Comparison of ENCODE assay signal across 23 mouse cellular contexts in genomic region chr14:75964433-75964832, GRCm38 (mm10). TPM values are rescaled to one million over a fixed set of nuclear protein-coding genes. Genes with fewer than 3 reads are reported as not detected.
DNase-seq lines count a peak whose midpoint lies in the region; ATAC-seq and TF ChIP-seq lines count a peak whose summit lies in the region.
"Had no signal": no experiment of that assay in that cellular context is flagged by ENCODE, and none has a peak within 500 bp of the region (broad histone marks: within the 10 kb centered on the region; RNA-seq: fewer than 3 reads in every experiment).

No protein-coding gene starts in this region.

- intact Hi-C loops in gastrocnemius, postnatal 36 days (cut with DNase I) = no loop called here

- no peaks in the 10 kb centered on the region for H3K36me3 ChIP-seq in forebrain, postnatal 0 days (ENCODE audit: insufficient read depth)
- no peaks in the 10 kb centered on the region for H3K36me3 ChIP-seq in forebrain, embryonic 10.5 days (replicated peaks)
- H3K36me3 ChIP-seq in lung, embryonic 16.5 days (ENCODE audit: control insufficient read depth, insufficient read depth, low read length) = no peaks in the 10 kb centered on the region
- H3K36me3 ChIP-seq in midbrain, embryonic 15.5 days (replicated peaks) = no peaks in the 10 kb centered on the region
- H3K36me3 ChIP-seq: embryonic facial prominence, embryonic 15.5 days; heart, embryonic 13.5 days had no signal

- H3K9me3 ChIP-seq in forebrain, postnatal 0 days (ENCODE audit: low read length) = no peaks in the 10 kb centered on the region
- no peaks in the 10 kb centered on the region for H3K9me3 ChIP-seq in forebrain, embryonic 10.5 days
- H3K9me3 ChIP-seq in lung, embryonic 16.5 days (ENCODE audit: control insufficient read depth, low read length) = no peaks in the 10 kb centered on the region
- H3K9me3 ChIP-seq in midbrain, embryonic 15.5 days = no peaks in the 10 kb centered on the region
- H3K9me3 ChIP-seq: embryonic facial prominence, embryonic 15.5 days; heart, embryonic 13.5 days had no signal

- H3K4me1 ChIP-seq in forebrain, postnatal 0 days (ENCODE audit: insufficient read depth) = no peaks in the 10 kb centered on the region; the same call in 1 of the 2 replicates
- peaks cover 21% of the 10 kb centered on the region for H3K4me1 ChIP-seq in forebrain, embryonic 10.5 days
- H3K4me1 ChIP-seq in lung, embryonic 16.5 days (replicated peaks; ENCODE audit: control insufficient read depth, insufficient read depth, low read length) = peaks cover 9% of the 10 kb centered on the region
- peaks cover 2% of the 10 kb centered on the region for H3K4me1 ChIP-seq in cortical plate, adult 2 months (ENCODE audit: control insufficient read depth, insufficient read depth, low read length)
- H3K4me1 ChIP-seq in midbrain, embryonic 15.5 days = peaks cover 21% of the 10 kb centered on the region
- H3K4me1 ChIP-seq: embryonic facial prominence, embryonic 15.5 days had no signal

- TF ChIP-seq POLR2A in cortical plate, adult 2 months (IDR thresholded peaks at IDR 0.05; ENCODE audit: extremely low read depth, insufficient read depth, low read length) = no peak

- H3K4me2 ChIP-seq in forebrain, postnatal 0 days (ENCODE audit: low read depth) = peak overlapping the region; percentile 53
- H3K4me2 ChIP-seq in lung, embryonic 16.5 days (ENCODE audit: low read depth, low read length) = no peak overlapping the region
- peak overlapping the region; percentile 46 for H3K4me2 ChIP-seq in midbrain, embryonic 15.5 days
- H3K4me2 ChIP-seq: embryonic facial prominence, embryonic 15.5 days; heart, embryonic 13.5 days had no signal

- H3K27me3 ChIP-seq in forebrain, postnatal 0 days (ENCODE audit: insufficient read depth, low read length) = no peaks in the 10 kb centered on the region
- no peaks in the 10 kb centered on the region for H3K27me3 ChIP-seq in forebrain, embryonic 10.5 days (ENCODE audit: poor library complexity, severe bottlenecking)
- no peaks in the 10 kb centered on the region for H3K27me3 ChIP-seq in lung, embryonic 16.5 days (ENCODE audit: control insufficient read depth, insufficient read depth, low read depth, low read length)
- H3K27me3 ChIP-seq in midbrain, embryonic 15.5 days (replicated peaks) = no peaks in the 10 kb centered on the region
- H3K27me3 ChIP-seq: embryonic facial prominence, embryonic 15.5 days; heart, embryonic 13.5 days had no signal

- peak overlapping the region; percentile 38 for H3K4me3 ChIP-seq in forebrain, postnatal 0 days (ENCODE audit: low read depth, low read length)
- H3K4me3 ChIP-seq in forebrain, embryonic 10.5 days = no peak overlapping the region
- H3K4me3 ChIP-seq in lung, embryonic 16.5 days (ENCODE audit: low read length) = no peak overlapping the region
- peak overlapping the region; percentile 60; the same call in 1 of the 2 replicates for H3K4me3 ChIP-seq in cortical plate, adult 2 months (ENCODE audit: insufficient read depth, low read length)
- no peak overlapping the region for H3K4me3 ChIP-seq in midbrain, embryonic 15.5 days
- H3K4me3 ChIP-seq: embryonic facial prominence, embryonic 15.5 days; heart, embryonic 13.5 days had no signal

- no peak for ATAC-seq in forebrain, postnatal 0 days
- 0 out of 2 replicates have a peak, but pooled peaks have one; percentile 26 for ATAC-seq in lung, embryonic 16.5 days (ENCODE audit: low read depth)
- no peak for ATAC-seq in midbrain, embryonic 15.5 days (replicated peaks)
- ATAC-seq: inflammation-experienced regulatory T-cells, adult 6 months had no signal

- TF ChIP-seq CTCF in forebrain, postnatal 0 days (IDR thresholded peaks at IDR 0.05; ENCODE audit: low read depth) = no peak
- no peak for TF ChIP-seq CTCF in cortical plate, adult 2 months (IDR thresholded peaks at IDR 0.05; ENCODE audit: extremely low read depth, insufficient read depth, low read length)

- no peak for DNase-seq in forebrain, postnatal 0 days
- DNase-seq in forebrain, embryonic 10.5 days (ENCODE audit: extremely low spot score, low spot score) = no peak
- DNase-seq in lung, postnatal 14 days = no peak
- DNase-seq in gastrocnemius, postnatal 36 days = no peak
- DNase-seq in right cerebral cortex, postnatal 36 days (ENCODE audit: low spot score in 2 of 2) = no peak
- DNase-seq: adrenal gland, postnatal 25 days; cerebellum, adult 9-10 months; gastrocnemius, postnatal 10 days; kidney, adult 18-20 months; thymus, adult 2 months; thymus, postnatal 4 days had no signal

- no peak overlapping the region for H3K27ac ChIP-seq in forebrain, postnatal 0 days (ENCODE audit: low read depth, low read length)
- no peak overlapping the region for H3K27ac ChIP-seq in forebrain, embryonic 10.5 days
- no peak overlapping the region for H3K27ac ChIP-seq in lung, embryonic 16.5 days (ENCODE audit: low read length)
- H3K27ac ChIP-seq in cortical plate, adult 2 months (ENCODE audit: insufficient read depth, low read length) = no peak overlapping the region
- H3K27ac ChIP-seq in midbrain, embryonic 15.5 days = no peak overlapping the region
- H3K27ac ChIP-seq: embryonic facial prominence, embryonic 15.5 days; heart, embryonic 13.5 days; stomach, postnatal 0 days had no signal

- WGBS in forebrain, postnatal 0 days = 95% methylated on average over 1 of the region's 1 CpGs
- WGBS in forebrain, embryonic 10.5 days = 95% methylated on average over 1 of the region's 1 CpGs
- WGBS in lung, embryonic 16.5 days = 57% methylated on average over 1 of the region's 1 CpGs
- 96% methylated on average over 1 of the region's 1 CpGs for WGBS in midbrain, embryonic 15.5 days

- H3K9ac ChIP-seq in forebrain, postnatal 0 days = no peak overlapping the region; the same call in 1 of the 2 replicates
- no peak overlapping the region for H3K9ac ChIP-seq in lung, embryonic 16.5 days (ENCODE audit: low read length)
- H3K9ac ChIP-seq in midbrain, embryonic 15.5 days = no peak overlapping the region
- H3K9ac ChIP-seq: embryonic facial prominence, embryonic 15.5 days; heart, embryonic 13.5 days had no signal

RNA-seq across cellular contexts. Expression of gene Kctd4, which starts 9.6 kb away (rescaled TPM):
- 18.6 and 25.6 TPM in 2 replicates for total RNA-seq in forebrain, postnatal 0 days (2014; rRNA removed)
- polyA plus RNA-seq in forebrain, postnatal 0 days (2015; fragmentation: Nextera tagmentation; extraction: Ambion mirVana) = 13.1 and 14.2 TPM in 2 replicates
- 0.52 and 0.88 TPM in 2 replicates for polyA plus RNA-seq in forebrain, embryonic 10.5 days (2016; fragmentation: Nextera tagmentation; extraction: Ambion mirVana)
- 0.36 and 0.38 TPM in 2 replicates for polyA plus RNA-seq in lung, embryonic 16.5 days (2015; fragmentation: Nextera tagmentation; extraction: Ambion mirVana)
- polyA plus RNA-seq in cortical plate, adult 2 months (2012; rRNA removed) = 8.8 and 11.9 TPM in 2 replicates
- polyA plus RNA-seq in midbrain, embryonic 15.5 days (2015; fragmentation: Nextera tagmentation; extraction: Ambion mirVana) = 7.9 and 8.4 TPM in 2 replicates
- not detected for total RNA-seq in gastrocnemius, postnatal 36 days (2021)
- total RNA-seq: adrenal gland, postnatal 25 days; heart, adult 18-20 months; heart, postnatal 25 days; liver, adult 2 months had no signal
- polyA plus RNA-seq: large intestine, adult 2 months; liver, adult 2 months; small intestine, adult 2 months had no signal

RNA-seq across cellular contexts. Expression of gene Gtf2f2, which starts 46.2 kb away (rescaled TPM):
- total RNA-seq in forebrain, postnatal 0 days (2014; rRNA removed) = 41.5 and 43.8 TPM in 2 replicates
- 47.6 and 54.9 TPM in 2 replicates for polyA plus RNA-seq in forebrain, postnatal 0 days (2015; fragmentation: Nextera tagmentation; extraction: Ambion mirVana)
- 57.3 and 59.0 TPM in 2 replicates for polyA plus RNA-seq in forebrain, embryonic 10.5 days (2016; fragmentation: Nextera tagmentation; extraction: Ambion mirVana)
- polyA plus RNA-seq in lung, embryonic 16.5 days (2015; fragmentation: Nextera tagmentation; extraction: Ambion mirVana) = 26.3 and 29.5 TPM in 2 replicates
- polyA plus RNA-seq in cortical plate, adult 2 months (2012; rRNA removed) = 13.3 and 13.8 TPM in 2 replicates
- polyA plus RNA-seq in midbrain, embryonic 15.5 days (2015; fragmentation: Nextera tagmentation; extraction: Ambion mirVana) = 34.4 and 35.0 TPM in 2 replicates
- total RNA-seq in gastrocnemius, postnatal 36 days (2021) = 10 to 100 TPM; 10.8 to 13.5 TPM

Comparison
In these comparisons a context has a peak if more than half of its experiments do, and no peak if none do; other contexts are left out.
1. H3K4me3 ChIP-seq: peak in forebrain, postnatal 0 days (single experiment) and cortical plate, adult 2 months (single experiment); none in forebrain, embryonic 10.5 days (single experiment), lung, embryonic 16.5 days (single experiment) and midbrain, embryonic 15.5 days (single experiment).